Mouse (Mus musculus): ENCODE measurements around the gene Col2a1. TPM values are rescaled to one million over a fixed set of nuclear protein-coding genes. Genes with fewer than 3 reads are reported as not detected.

Col2a1 gene
- total and polyA plus RNA-seq, 3 experiments: 0.06 to 0.13 TPM; not detected in 1

DNA sequence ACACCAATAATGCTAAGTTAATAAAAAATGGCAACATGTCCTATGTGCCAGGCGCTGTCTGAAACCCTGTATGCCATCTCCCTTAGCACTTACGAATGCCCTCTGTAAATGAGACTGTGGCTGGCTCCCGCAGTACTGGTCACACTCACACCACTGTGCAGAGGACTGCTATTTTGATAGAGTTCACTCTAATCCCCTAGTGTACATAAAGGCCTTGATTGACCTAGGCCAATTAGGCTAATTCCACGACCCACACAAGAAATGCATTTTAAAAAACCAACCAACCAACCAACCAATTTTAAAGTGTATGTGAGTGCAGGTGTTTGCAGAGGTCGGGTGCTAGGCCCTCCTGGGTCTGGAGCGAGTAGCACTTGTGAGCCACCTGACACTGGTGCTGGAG lies 25.3 kb upstream of the Col2a1 start:
- Histone ChIP-seq H3K4me3 (replicated peaks in 1 of 3; ENCODE audit: low read depth in 2 of 3, low read length in 2 of 3, poor library complexity in 1 of 3) (no peak overlapping the region), H3K27me3 (replicated peaks) (peaks cover 26% of the 10 kb centered on the region), H3K9me3 (replicated peaks; ENCODE audit: low read length) (no peaks in the 10 kb centered on the region), H3K4me1 (ENCODE audit: control insufficient read depth in 1 of 2, insufficient read depth in 2 of 2) (0 out of 4 replicates have a peak, but pooled peaks cover 0 to under 1% of the 10 kb centered on the region in 2 experiments), H3K79me2 (replicated peaks; ENCODE audit: control insufficient read depth, extremely low read depth, insufficient read depth, poor library complexity, severe bottlenecking) (no peaks in the 10 kb centered on the region), H3K36me3 (replicated peaks in 1 of 2; ENCODE audit: control insufficient read depth in 1 of 2, insufficient read depth in 1 of 2, low read length in 1 of 2) (peaks cover 7 to 30% of the 10 kb centered on the region in 2 experiments), H3K4me2 (ENCODE audit: insufficient read depth, low read depth, poor library complexity, severe bottlenecking) (no peak overlapping the region), H3K9ac (ENCODE audit: insufficient read depth, low read depth) (no peak overlapping the region), H3K27ac (ENCODE audit: insufficient read depth, low read depth) (no peak overlapping the region)
- TF ChIP-seq ETS1 (conservative IDR thresholded peaks at IDR 0.05; ENCODE audit: low read depth, low read length) (no peak), CTCF (conservative IDR thresholded peaks at IDR 0.05 in 1 of 2, IDR thresholded peaks at IDR 0.05 in 1 of 2; ENCODE audit: low read depth in 2 of 2, low read length in 2 of 2) (no peak), GABPA (IDR thresholded peaks at IDR 0.05; ENCODE audit: insufficient replicate concordance, low read depth, low read length) (no peak), MEF2A (IDR thresholded peaks at IDR 0.05; ENCODE audit: borderline replicate concordance, low read depth, low read length) (no peak), TBP (conservative IDR thresholded peaks at IDR 0.05; ENCODE audit: low read depth, low read length) (no peak), MYC (IDR thresholded peaks at IDR 0.05; ENCODE audit: low read depth, low read length) (no peak), PAX5 (IDR thresholded peaks at IDR 0.05; ENCODE audit: low read length) (no peak), NRF1 (IDR thresholded peaks at IDR 0.05; ENCODE audit: low read depth, low read length) (no peak), SMC3 (IDR thresholded peaks at IDR 0.05; ENCODE audit: low read depth, low read length) (no peak), SIN3A (IDR thresholded peaks at IDR 0.05; ENCODE audit: low read length) (no peak), MAZ (IDR thresholded peaks at IDR 0.05; ENCODE audit: low read depth, low read length) (no peak), EP300 (IDR thresholded peaks at IDR 0.05; ENCODE audit: low read length) (no peak), MAFK (IDR thresholded peaks at IDR 0.05; ENCODE audit: insufficient replicate concordance, low read length) (no peak), USF2 (conservative IDR thresholded peaks at IDR 0.05; ENCODE audit: low read depth, low read length) (no peak), ZC3H11A (IDR thresholded peaks at IDR 0.05; ENCODE audit: low read depth, low read length) (no peak), NELFE (IDR thresholded peaks at IDR 0.05; ENCODE audit: low read depth, low read length) (no peak)
- DNase-seq (ENCODE audit: extremely low read depth): no peak
- in situ Hi-C loops (cut with MboI; ENCODE audit: low pct_ligation_motif_present, low pct_unique_long_range_greater_than_20kb, low sequenced_read_pairs): no loop called here
- dilution Hi-C loops (cut with MboI; ENCODE audit: extremely low pct_ligation_motif_present, extremely low pct_unique_long_range_greater_than_20kb, low sequenced_read_pairs): no loop called here

GRCm38 (mm10) chr15:98026967-98027904 lies 22.7 kb upstream of the Col2a1 start:
- no peak overlapping the region for H3K27ac ChIP-seq (ENCODE audit: insufficient read depth, low read depth)
- in situ Hi-C loops (cut with MboI; ENCODE audit: low pct_ligation_motif_present, low pct_unique_long_range_greater_than_20kb, low sequenced_read_pairs) (no loop called here), dilution Hi-C loops (cut with MboI; ENCODE audit: extremely low pct_ligation_motif_present, extremely low pct_unique_long_range_greater_than_20kb, low sequenced_read_pairs) (no loop called here)
- TF ChIP-seq GABPA (IDR thresholded peaks at IDR 0.05; ENCODE audit: insufficient replicate concordance, low read depth, low read length) (no peak), HCFC1 (IDR thresholded peaks at IDR 0.05; ENCODE audit: low read depth, low read length) (no peak), SMC3 (IDR thresholded peaks at IDR 0.05; ENCODE audit: low read depth, low read length) (no peak), TCF12 (IDR thresholded peaks at IDR 0.05; ENCODE audit: low read depth, low read length) (no peak), TBP (conservative IDR thresholded peaks at IDR 0.05; ENCODE audit: low read depth, low read length) (no peak), E2F4 (IDR thresholded peaks at IDR 0.05; ENCODE audit: insufficient replicate concordance, low read depth, low read length) (no peak), CHD2 (IDR thresholded peaks at IDR 0.05; ENCODE audit: low read length) (no peak), POLR2A (IDR thresholded peaks at IDR 0.05; ENCODE audit: low read depth, low read length) (no peak), RCOR1 (conservative IDR thresholded peaks at IDR 0.05; ENCODE audit: low read depth, low read length) (no peak)
- no peak overlapping the region for H3K9ac ChIP-seq (ENCODE audit: insufficient read depth, low read depth)
- no peak overlapping the region for H3K4me3 ChIP-seq (replicated peaks in 1 of 3; ENCODE audit: low read depth in 2 of 3, low read length in 2 of 3, poor library complexity in 1 of 3)
- no peaks in the 10 kb centered on the region for H3K79me2 ChIP-seq (replicated peaks; ENCODE audit: control insufficient read depth, extremely low read depth, insufficient read depth, poor library complexity, severe bottlenecking)
- peaks cover 41% of the 10 kb centered on the region for H3K27me3 ChIP-seq (replicated peaks)
- no peak overlapping the region for H3K4me2 ChIP-seq (ENCODE audit: insufficient read depth, low read depth, poor library complexity, severe bottlenecking)
- H3K9me3 ChIP-seq (replicated peaks; ENCODE audit: low read length): no peaks in the 10 kb centered on the region
- H3K36me3 ChIP-seq (replicated peaks in 1 of 2; ENCODE audit: control insufficient read depth in 1 of 2, insufficient read depth in 1 of 2, low read length in 1 of 2): peaks cover 0 to 11% of the 10 kb centered on the region in 2 experiments
- 0 out of 4 replicates have a peak, but pooled peaks cover 0 to 2% of the 10 kb centered on the region in 2 experiments for H3K4me1 ChIP-seq (ENCODE audit: control insufficient read depth in 1 of 2, insufficient read depth in 2 of 2)
- no peak for DNase-seq (ENCODE audit: extremely low read depth)
